Mouse (Mus musculus) stomach, embryonic 15.5 days (tissue): ENCODE measurements at regions not wholly inside any gene's neighbourhood (a gene's known extent, or its start where the extent isn't known, plus 50 kb on each side); places are given as distances from the start of the nearest gene placed in this dataset.

Source experiments
- ATAC-seq: fragments of 200-750 bp; cut with Nextera tagmentation; 2 replicates; pipeline ENCODE4 v1.8.0; 2017; ENCODE audit warnings: low read depth, moderate number of reproducible peaks, moderate TSS enrichment; ENCODE audit not compliant: insufficient read depth, low FRiP score
- H3K27ac ChIP-seq: fragments of 300-500 bp; sonication (generic); 2 replicates; pipeline ENCODE4 v1.5.1; 2015; ENCODE audit warnings: mild to moderate bottlenecking, inconsistent platforms
- H3K27me3 ChIP-seq: fragments of 300-500 bp; sonication (generic); replicated peaks from 2 replicates; pipeline ENCODE4 v1.6.1; 2015; ENCODE audit warnings: inconsistent platforms
- H3K36me3 ChIP-seq: fragments of 300-500 bp; sonication (generic); 2 replicates; pipeline ENCODE4 v1.6.1; 2015; ENCODE audit warnings: inconsistent platforms
- H3K4me1 ChIP-seq: fragments of 300-500 bp; sonication (generic); 2 replicates; pipeline ENCODE4 v1.6.1; 2015; ENCODE audit warnings: inconsistent platforms
- H3K4me2 ChIP-seq: fragments of 300-500 bp; sonication (generic); 2 replicates; pipeline ENCODE4 v1.6.1; 2015; ENCODE audit warnings: mild to moderate bottlenecking, inconsistent platforms
- H3K4me3 ChIP-seq: fragments of 300-500 bp; sonication (generic); replicated peaks from 2 replicates; pipeline ENCODE4 v1.5.1; 2015; ENCODE audit warnings: inconsistent platforms
- H3K9ac ChIP-seq: fragments of 300-500 bp; sonication (generic); 2 replicates; pipeline ENCODE4 v1.6.1; 2015; ENCODE audit warnings: inconsistent platforms
- H3K9me3 ChIP-seq: fragments of 300-500 bp; sonication (generic); 2 replicates; pipeline ENCODE4 v1.6.1; 2016; ENCODE audit warnings: inconsistent platforms
- WGBS: fragments of 180-500 bp; shearing (Covaris S2); methylation state at CpG from one replicate; pipeline ENCODE4 v1.1.7; 2015; 5-methylcytosine and 5-hydroxymethylcytosine counted together

GRCm38 (mm10) chr4:29145242-29145641 is 332.3 kb downstream of the Epha7 start:
- H3K9ac ChIP-seq: no peak overlapping the region
- no peak for ATAC-seq
- no peaks in the 10 kb centered on the region for H3K9me3 ChIP-seq
- no peaks in the 10 kb centered on the region for H3K4me1 ChIP-seq
- no peaks in the 10 kb centered on the region for H3K36me3 ChIP-seq
- H3K4me2 ChIP-seq: no peak overlapping the region
- H3K27me3 ChIP-seq: no peaks in the 10 kb centered on the region
- 80% methylated on average over 4 of the region's 4 CpGs for WGBS
- no peak overlapping the region for H3K27ac ChIP-seq
- H3K4me3 ChIP-seq: no peak overlapping the region

GRCm38 (mm10) chr4:29152134-29152867 is 339.4 kb downstream of the Epha7 start:
- no peak overlapping the region for H3K9ac ChIP-seq
- H3K4me1 ChIP-seq: no peaks in the 10 kb centered on the region
- no peak for ATAC-seq
- H3K27me3 ChIP-seq: no peaks in the 10 kb centered on the region
- H3K4me3 ChIP-seq: no peak overlapping the region
- no peak overlapping the region for H3K4me2 ChIP-seq
- 61% methylated on average over 6 of the region's 6 CpGs for WGBS
- no peaks in the 10 kb centered on the region for H3K36me3 ChIP-seq
- no peaks in the 10 kb centered on the region for H3K9me3 ChIP-seq
- peak overlapping the region; percentile 14; the same call in 1 of the 2 replicates for H3K27ac ChIP-seq

- Histone ChIP-seq H3K9ac (no peak overlapping the region), H3K4me1 (no peaks in the 10 kb centered on the region), H3K4me2 (no peak overlapping the region), H3K27ac (no peak overlapping the region), H3K9me3 (no peaks in the 10 kb centered on the region), H3K36me3 (no peaks in the 10 kb centered on the region), H3K27me3 (no peaks in the 10 kb centered on the region), H3K4me3 (no peak overlapping the region)
- WGBS: 27% methylated on average over 2 of the region's 2 CpGs
- no peak for ATAC-seq
Measured at GRCm38 (mm10) chr4:29182494-29182893, 369.6 kb downstream of the Epha7 start.

GRCm38 (mm10) chr4:29183411-29183810 is 370.5 kb downstream of the Epha7 start:
- H3K9me3 ChIP-seq: no peaks in the 10 kb centered on the region
- no peaks in the 10 kb centered on the region for H3K27me3 ChIP-seq
- H3K36me3 ChIP-seq: no peaks in the 10 kb centered on the region
- no peak overlapping the region for H3K4me3 ChIP-seq
- H3K27ac ChIP-seq: no peak overlapping the region
- no peak for ATAC-seq
- H3K9ac ChIP-seq: no peak overlapping the region
- no peak overlapping the region for H3K4me2 ChIP-seq
- H3K4me1 ChIP-seq: no peaks in the 10 kb centered on the region

GRCm38 (mm10) chr4:29183818-29184217 is 370.9 kb downstream of the Epha7 start:
- no peak overlapping the region for H3K27ac ChIP-seq
- no peaks in the 10 kb centered on the region for H3K9me3 ChIP-seq
- no peak overlapping the region for H3K4me3 ChIP-seq
- H3K4me2 ChIP-seq: no peak overlapping the region
- WGBS: 78% methylated on average over 2 of the region's 2 CpGs
- ATAC-seq: no peak
- no peaks in the 10 kb centered on the region for H3K36me3 ChIP-seq
- no peaks in the 10 kb centered on the region for H3K4me1 ChIP-seq
- no peak overlapping the region for H3K9ac ChIP-seq
- no peaks in the 10 kb centered on the region for H3K27me3 ChIP-seq

GRCm38 (mm10) chr4:29200976-29201375 is 388.0 kb downstream of the Epha7 start:
- no peak overlapping the region for H3K27ac ChIP-seq
- H3K4me3 ChIP-seq: no peak overlapping the region
- no peaks in the 10 kb centered on the region for H3K36me3 ChIP-seq
- no peak overlapping the region for H3K9ac ChIP-seq
- no peaks in the 10 kb centered on the region for H3K4me1 ChIP-seq
- ATAC-seq: no peak
- H3K9me3 ChIP-seq: no peaks in the 10 kb centered on the region
- H3K4me2 ChIP-seq: no peak overlapping the region
- no peaks in the 10 kb centered on the region for H3K27me3 ChIP-seq
